Mouse (Mus musculus): ENCODE results near the gene Clba1.
"Not testable (repeated sequence)": the region's sequence is repeated elsewhere in the genome, so short reads cannot be mapped to it uniquely, and the experiment has no call there.

The Clba1 gene

GRCm38 (mm10) chr12:112795466-112796104 lies 13.2 kb upstream of the Clba1 start:
- DNase-seq (ENCODE audit: low read depth) = no peak

GRCm38 (mm10) chr12:112796551-112797510 lies 11.9 kb upstream of the Clba1 start:
- no peak for DNase-seq (ENCODE audit: low read depth)

- no peak for DNase-seq (ENCODE audit: low read depth)
These were observed 10.9 kb upstream of the Clba1 start for GRCm38 (mm10) chr12:112797672-112798331.

- DNase-seq (ENCODE audit: low read depth) = no peak
These were observed 10.4 kb upstream of the Clba1 start for GRCm38 (mm10) chr12:112798332-112798681.

- DNase-seq (ENCODE audit: low read depth) = no peak
These were observed 10.0 kb upstream of the Clba1 start for GRCm38 (mm10) chr12:112798716-112799115.

GRCm38 (mm10) chr12:112799237-112799970 lies 9.3 kb upstream of the Clba1 start:
- no peak for DNase-seq (ENCODE audit: low read depth)

GRCm38 (mm10) chr12:112800476-112800875 lies 8.3 kb upstream of the Clba1 start:
- DNase-seq (ENCODE audit: low read depth) = peak; percentile 91

GRCm38 (mm10) chr12:112801864-112802846 lies 6.6 kb upstream of the Clba1 start, which contains the start of gene Ahnak2:
Gene Ahnak2 (minus strand): TSS chr12:112802657.
- peak; percentile 34 for DNase-seq (ENCODE audit: low read depth)

GRCm38 (mm10) chr12:112802917-112803316 lies 5.8 kb upstream of the Clba1 start:
- DNase-seq (ENCODE audit: low read depth) = peak; percentile 17

- DNase-seq (ENCODE audit: low read depth) = no peak
These were observed 4.7 kb upstream of the Clba1 start for GRCm38 (mm10) chr12:112804046-112804445.

- DNase-seq (ENCODE audit: low read depth) = peak; percentile 12
These were observed 2.7 kb upstream of the Clba1 start for GRCm38 (mm10) chr12:112806044-112806443.

GRCm38 (mm10) chr12:112807796-112808195 lies 941 bp upstream of the Clba1 start:
- peak; percentile 9 for DNase-seq (ENCODE audit: low read depth)

- no peak for DNase-seq (ENCODE audit: low read depth)
These were observed 538 bp upstream of the Clba1 start for GRCm38 (mm10) chr12:112808212-112808586.

- peak; percentile 43 for DNase-seq (ENCODE audit: low read depth)
These were observed 904 bp downstream of the Clba1 start for GRCm38 (mm10) chr12:112809641-112810040.

GRCm38 (mm10) chr12:112810092-112810885 lies 1.6 kb downstream of the Clba1 start:
- peak; percentile 10 for DNase-seq (ENCODE audit: low read depth)

- DNase-seq (ENCODE audit: low read depth) = no peak
These were observed 4.6 kb downstream of the Clba1 start for GRCm38 (mm10) chr12:112813370-112813769.

- no peak for DNase-seq (ENCODE audit: low read depth)
These were observed 6.1 kb downstream of the Clba1 start for GRCm38 (mm10) chr12:112814682-112815470.

GRCm38 (mm10) chr12:112816294-112816693 lies 7.6 kb downstream of the Clba1 start:
- peak; percentile 79 for DNase-seq (ENCODE audit: low read depth)

GRCm38 (mm10) chr12:112816866-112817265 lies 8.1 kb downstream of the Clba1 start:
- not testable (repeated sequence) for DNase-seq (ENCODE audit: low read depth)

Data from induced T-regulatory cell, adult 2 months (primary cell).